Mouse (Mus musculus) adrenal gland, postnatal 14 days (tissue): ENCODE measurements at regions not wholly inside any gene's neighbourhood (a gene's known extent, or its start where the extent isn't known, plus 50 kb on each side); places are given as distances from the start of the nearest gene placed in this dataset.

Experiments used
- DNase-seq: peaks from one replicate; pipeline ENCODE4 v3.0.0; 2021; ENCODE audit warnings: mixed read lengths

DNA sequence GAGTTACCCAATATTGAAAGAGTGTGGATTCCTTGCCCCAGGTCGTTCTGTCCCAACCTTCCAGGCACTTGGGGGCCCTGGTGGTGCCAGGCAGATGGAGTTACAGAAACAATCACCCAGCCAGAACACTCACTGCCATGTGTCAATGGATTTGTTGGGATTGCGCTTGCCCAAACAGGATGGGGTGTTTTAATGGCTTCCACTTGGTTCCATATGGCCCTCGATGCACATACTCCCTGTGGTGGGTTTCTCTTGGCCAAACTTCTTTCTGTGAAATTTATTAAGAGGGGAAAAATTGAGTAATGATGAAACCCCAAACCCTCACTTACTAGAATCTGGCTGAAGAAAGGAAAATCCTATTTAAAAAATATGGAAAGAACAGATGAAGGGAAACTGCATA is 146.8 kb downstream of the Spata18 start:
- no peak for DNase-seq

DNA sequence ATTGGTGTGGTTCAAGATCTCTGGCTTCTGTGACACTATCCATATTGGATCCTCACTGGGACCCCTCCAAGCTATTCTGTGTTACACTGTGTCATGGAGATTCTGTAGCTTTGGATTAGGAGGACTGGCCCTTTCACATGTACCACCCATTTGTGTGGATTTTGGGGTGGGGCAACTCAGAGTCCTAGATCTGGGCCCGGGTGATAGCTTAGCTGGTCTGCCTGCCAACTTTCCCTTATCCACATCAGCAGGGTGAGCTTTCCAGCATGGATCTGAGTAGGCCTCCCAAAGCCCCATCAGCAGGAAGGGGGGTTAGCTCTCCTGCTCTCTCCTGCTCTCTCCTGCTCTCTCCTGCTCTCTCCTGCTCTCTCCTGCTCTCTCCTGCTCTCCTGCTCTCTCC is 152.3 kb downstream of the Spata18 start:
- DNase-seq, result no peak

DNA sequence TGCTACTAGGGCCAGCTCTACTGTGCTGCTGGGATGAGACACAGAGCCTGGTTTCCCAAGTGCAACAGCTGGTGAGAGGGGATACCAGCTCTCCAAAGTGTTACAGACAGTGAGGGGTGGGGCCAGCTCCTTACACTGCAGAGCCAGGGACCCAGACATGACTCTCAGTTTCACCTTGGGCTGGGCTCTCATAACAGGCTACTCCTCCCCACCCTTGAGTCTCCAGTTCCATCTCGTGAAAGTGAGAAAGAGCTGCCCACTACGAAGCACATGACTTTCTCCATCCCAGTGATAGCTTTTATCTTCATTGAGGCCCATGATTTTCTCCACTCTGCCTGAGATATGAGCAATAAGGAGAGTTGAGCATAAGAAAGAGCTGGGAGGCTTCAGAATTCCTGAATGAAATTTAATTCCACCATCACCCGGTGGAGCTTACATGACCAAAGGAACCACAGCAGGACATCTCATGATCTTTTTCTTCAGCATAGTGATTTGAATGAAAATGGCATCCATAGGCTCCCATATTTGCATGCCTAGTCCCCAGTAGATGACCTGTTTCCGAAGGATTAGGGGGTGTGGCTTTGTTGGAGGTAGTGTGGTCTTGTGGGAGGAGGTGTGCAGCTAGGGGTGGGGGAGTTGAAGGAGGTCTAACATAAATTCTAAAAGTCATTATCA is 153.5 kb downstream of the Spata18 start:
- no peak for DNase-seq

DNA sequence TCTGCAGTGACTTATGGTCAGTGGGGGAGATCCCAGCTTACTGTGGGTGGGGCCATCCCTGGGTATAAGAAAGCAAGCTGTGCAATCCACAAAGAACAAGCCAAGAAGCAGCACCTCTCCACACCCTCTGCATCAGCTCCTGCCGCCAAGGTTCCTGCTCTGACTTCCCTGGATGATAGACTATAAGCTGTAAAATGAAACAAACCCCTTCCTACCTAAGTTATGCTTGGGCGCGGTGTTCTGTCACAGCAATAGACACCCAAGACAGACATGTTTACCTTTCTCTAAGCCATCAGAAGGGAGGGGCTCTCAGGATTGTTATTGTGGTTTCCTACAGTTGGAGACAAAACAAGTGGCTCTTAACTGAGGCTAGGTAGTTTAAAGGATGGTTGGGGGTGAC is 159.5 kb downstream of the Spata18 start:
- DNase-seq, result no peak

DNA sequence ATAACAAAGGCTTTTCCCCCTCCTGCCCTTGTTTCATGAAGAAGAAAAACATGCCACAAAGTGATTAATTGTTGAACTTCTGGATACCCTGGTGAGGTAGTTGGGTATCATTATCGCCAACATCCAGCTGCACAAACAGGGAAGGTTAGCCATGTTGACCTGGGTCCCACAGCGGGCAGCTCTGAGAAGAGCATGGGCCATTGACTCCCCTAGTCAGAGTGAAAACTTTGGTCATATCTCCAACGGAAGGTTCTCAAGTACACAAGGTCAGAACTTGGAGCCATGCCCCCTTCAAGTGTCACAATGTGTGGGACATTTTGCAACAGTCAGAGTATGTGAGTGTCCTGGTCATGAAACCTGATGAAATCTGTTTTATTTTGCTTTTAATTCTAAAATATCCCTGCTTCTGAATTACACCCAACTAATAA is 159.9 kb downstream of the Spata18 start:
- peak; percentile 29 for DNase-seq

DNA sequence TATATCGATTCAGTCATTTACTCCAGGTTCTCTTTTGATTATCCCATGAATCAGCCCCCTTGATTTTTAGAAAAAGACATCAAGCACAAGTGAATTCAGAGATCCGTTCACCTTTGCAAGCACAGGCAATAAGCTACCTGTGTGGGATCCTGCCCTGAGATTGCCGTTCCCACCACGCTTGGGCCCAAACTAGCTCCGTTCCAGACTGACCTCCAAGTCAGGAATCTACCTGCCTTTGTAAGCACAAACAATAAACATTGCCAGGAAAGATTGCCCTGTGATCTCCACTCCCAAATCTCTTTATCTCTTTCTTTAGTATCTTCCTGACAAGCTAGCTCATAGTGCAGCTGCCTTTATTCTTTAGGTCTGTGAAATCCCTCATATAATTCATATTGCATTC is 164.6 kb downstream of the Spata18 start:
- no peak for DNase-seq

DNA sequence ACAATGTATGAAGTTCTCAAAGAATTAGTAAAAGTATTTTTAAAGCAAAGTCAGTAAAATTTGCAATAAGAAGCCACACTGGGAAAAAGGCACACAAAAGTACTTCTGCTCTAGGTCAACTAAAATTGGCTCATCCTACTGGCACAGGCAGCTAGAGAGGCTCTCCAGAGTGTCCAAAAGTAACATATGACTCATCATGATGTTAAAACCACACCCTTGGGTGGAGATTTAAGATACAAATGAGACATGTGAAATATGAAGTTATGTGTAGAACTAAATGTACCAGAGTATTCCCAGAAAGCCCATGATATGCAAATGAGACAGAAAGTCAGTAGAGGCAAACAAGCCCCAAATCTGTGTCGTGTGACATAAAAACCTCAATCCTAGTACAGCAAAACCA is 166.0 kb downstream of the Spata18 start:
- DNase-seq, result no peak

DNA sequence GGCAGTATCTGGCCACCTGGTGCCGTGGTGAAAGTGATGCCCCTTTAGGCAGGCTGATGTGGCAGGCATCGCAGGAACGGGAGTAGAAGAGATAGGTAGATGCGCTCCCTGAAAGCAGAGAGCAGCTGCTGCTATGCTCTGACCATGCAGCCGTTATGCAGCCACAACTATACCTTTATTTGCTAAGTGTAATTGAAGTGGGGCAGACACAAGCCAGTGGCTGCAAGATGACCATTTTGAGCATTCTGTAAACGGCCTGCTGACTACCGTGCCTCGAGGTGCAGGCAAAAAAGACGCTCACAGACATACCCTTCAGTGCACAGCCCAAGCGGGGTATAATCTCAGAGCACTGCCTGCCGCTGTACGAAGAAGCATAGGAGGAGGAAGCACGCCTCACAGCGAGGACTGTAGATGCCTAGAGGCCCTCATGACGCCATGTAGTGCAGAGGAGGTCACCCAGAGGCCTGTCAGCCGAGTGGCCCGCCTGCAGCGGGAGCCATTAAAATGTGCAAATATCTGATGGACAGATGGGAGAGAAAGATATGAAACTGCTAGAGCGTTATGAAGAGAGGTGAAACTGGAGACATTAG is 170.9 kb downstream of the Spata18 start:
- no peak for DNase-seq

DNA sequence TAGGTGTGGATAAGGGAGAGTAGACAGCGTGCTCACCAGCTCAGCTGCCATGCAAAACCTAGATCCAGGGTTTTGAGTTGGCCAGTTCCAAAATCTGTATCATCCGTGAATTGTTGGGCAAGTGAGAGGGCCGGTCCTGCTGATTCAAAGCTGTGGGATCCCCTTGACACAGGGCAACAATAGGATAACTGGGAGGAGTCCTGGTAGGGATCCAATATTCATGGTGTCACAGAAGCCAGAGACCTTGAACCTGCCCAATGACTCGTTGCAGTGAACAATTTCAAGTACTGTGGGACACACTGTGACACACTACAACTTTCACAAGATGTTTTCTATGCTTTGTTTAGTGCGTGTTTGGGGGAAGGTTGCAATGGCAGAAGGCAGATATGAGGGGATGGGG is 172.2 kb downstream of the Spata18 start:
- DNase-seq, result peak; percentile 57

DNA sequence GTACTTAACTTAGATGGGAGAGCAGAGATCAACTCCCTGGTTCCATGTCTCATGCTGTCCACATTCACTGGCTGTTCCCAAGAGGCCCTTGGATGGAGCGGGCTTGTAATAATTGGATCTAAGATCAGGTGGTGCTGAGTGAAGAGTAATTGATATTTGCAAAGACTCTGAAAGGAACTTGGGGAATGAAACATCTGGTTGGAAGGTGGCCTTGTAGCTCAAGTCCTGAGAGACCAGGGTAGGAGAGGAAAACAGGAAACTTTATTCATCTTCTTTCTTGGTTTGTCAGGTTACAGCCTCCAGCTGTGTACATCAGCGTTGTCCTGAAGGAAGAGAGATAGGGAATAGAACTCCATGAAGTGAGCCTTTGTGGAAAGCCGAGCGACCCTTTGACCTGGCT is 175.8 kb downstream of the Spata18 start:
- DNase-seq, result no peak

DNA sequence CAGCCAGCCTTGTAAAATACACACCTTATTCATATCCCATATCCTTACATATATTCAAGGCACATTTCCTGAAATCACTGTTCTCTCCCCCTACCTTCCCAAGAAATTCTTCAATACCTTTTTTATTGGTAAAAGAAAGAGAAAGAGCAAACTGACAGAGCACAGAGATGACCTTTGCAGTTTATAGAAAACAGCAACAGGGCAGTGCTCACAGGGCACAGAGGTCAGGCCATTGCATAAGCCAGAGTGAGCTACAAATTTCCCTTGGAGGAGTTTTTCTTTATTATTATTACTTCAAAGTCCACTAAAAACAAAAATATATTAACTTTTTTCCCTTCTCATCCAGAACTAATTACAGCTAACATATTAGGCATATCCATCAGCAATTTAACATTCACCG is 182.5 kb downstream of the Spata18 start:
- no peak for DNase-seq

DNA sequence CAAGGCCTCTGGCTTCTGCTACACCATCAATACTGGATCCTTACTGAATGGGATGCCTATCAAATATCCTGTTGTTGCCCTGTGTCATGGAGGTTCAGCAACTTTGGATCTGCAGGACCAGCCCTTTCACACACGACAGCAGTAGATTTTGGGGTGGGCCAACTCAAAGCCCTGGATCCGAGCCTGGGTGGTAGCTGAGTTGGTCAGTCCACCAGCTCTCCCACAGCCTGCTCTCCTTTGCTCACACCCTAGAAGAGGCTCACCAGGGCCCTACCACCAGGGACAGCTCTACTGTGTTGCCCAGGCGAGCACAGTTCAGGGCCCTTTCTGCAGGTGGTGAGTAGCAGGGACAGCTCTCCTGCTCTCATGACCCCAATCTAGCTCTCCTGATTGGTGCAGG is 192.6 kb downstream of the Spata18 start:
- DNase-seq, result no peak

DNA sequence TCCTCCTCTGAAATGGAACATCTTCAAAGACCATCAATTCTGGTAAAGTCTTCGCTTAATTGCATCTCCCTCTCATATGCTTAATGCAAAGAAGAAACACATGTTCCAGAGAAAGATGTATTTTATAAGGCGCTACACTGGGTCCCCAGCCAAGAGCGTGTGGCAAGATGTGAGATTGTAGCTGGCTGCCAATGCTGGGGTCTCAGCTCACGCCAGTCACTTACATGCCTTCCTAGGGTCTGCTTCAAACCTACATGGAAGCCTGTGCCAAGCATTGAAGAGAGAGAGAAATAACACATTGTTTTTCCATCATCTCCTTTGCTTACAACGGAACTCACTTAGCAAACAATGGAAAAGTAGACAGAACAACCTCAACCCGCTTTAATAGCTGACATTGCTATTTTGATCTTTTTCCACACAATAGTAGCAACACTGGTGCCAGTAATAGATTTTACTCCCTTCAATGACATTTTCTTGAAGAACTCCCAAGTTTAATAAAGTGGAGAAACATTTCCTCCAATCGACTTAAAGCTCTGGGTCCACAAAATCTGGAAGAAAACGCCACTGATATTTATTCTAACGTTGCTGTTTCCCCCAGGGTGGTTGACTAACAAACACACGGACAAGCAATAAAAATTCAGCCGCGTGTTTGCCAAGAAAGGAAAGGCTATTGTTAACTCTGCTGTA is 195.1 kb downstream of the Spata18 start:
- DNase-seq, result no peak

DNA sequence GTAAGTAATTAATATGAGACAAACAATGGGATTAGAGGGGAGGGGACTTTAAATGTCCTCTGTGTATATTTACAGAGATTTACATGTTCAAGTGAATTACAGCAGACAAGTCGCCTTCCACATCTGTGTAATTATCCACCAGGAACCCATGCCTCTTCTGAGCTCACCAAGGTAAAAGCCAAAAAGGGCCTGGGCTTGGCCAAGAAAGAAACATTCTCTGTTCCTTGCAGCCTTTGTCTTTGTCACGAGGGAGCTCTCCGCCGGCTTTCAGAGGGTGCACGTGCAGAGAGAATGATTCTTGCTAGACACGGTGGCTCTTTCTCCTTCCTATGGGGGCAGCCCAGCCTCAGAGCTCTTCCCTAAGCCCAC is 195.6 kb downstream of the Spata18 start:
- no peak for DNase-seq

DNA sequence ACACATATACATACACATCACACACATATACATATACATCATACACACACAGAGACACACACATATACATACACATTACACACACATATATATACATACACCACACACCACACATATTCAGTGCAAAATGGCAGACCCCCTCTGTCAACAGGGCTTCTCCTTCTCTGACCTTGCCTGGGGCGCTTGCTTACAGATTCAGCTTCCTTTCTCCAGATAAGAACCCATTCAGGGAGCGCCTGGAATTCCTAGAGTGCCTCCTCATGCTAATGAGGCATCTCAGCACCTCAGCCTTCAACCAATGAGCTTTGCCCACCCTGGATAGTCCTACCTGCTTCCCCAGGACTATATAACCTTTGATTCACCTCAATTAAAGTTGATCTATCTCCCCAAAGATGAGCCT is 200.3 kb downstream of the Spata18 start:
- DNase-seq, result no peak

DNA sequence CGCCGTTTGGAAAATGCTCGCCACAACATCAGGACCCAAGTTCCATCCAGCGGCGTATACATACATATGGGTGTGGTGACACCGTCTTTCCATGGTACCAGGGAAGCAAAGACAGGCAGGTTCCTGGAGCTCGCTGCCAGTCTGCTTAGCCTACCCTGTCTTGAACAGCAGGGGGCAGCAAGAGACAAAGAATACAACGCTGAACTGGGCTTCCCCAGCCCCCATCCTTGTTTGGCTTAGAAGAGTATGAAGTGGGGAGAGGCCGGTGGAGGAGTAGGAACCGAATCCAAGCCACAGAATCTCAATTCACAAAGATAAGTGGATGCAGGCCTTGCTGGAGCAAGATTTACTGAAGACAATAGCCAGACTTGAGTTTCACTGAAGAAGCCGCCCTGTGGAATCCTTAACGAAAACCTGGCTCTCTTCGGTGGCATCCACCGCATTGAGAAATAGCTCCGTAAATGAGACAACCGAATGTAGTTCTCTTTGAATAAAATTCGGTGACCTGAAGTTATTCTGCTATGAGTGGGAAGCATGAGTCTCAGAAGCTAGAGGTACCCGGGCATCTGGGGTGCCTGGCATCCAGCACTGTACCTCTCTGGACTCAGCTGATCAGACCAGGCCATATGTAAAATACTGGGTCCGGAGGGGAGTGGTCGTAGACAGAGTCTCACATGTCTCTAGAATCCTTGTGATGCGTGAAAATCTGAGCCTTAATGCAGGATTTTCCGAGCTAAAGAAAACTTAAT is 203.0 kb downstream of the Spata18 start:
- DNase-seq, result peak; percentile 85

DNA sequence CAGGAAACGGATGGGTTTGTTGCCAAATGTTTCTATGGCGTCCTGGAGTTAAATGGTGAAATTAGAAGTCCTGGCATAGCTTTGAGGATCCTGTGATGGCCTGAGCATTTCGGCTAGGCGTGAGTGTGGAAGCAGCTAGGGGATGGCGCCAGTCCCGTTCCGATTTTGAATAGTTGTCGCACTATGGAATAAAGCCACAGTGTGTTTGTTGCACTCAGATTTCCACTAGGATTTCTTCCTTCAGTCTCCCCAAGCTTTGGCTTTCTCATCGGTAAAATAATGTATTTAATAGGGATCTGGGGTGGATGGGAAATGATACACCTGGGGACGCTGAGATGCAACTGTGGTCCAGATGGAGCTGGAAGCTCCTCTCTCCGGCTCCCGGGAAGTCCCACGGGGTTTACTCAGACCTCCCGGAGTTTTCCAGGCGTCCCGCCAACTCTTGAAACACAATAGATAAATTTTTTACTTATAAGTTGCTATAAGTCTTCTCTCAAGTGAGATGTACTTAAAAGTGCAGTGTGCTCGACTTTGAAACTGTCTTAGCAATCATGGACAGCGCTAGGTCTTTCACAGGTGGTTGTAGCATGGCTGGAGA is 203.7 kb downstream of the Spata18 start:
- no peak for DNase-seq

DNA sequence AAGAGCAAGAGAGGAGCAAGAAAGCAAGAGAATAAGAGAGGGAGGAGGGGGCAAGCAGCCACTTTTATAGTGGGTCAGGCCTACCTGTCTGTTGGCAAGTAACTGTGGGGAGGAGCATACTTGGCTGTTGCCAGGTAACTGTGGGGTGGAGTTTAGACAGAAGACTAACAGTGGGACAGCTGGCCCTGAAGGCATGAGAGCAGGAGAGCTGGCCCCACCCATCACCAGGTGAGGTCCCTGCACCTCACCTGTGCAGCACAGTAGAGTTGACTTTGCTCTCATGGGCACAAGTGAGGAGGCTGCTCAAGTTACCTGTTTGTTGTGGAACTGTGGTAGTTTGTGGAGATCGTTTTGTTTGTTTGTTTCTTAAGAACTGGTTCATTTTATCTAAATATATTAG is 208.1 kb downstream of the Spata18 start:
- no peak for DNase-seq

DNA sequence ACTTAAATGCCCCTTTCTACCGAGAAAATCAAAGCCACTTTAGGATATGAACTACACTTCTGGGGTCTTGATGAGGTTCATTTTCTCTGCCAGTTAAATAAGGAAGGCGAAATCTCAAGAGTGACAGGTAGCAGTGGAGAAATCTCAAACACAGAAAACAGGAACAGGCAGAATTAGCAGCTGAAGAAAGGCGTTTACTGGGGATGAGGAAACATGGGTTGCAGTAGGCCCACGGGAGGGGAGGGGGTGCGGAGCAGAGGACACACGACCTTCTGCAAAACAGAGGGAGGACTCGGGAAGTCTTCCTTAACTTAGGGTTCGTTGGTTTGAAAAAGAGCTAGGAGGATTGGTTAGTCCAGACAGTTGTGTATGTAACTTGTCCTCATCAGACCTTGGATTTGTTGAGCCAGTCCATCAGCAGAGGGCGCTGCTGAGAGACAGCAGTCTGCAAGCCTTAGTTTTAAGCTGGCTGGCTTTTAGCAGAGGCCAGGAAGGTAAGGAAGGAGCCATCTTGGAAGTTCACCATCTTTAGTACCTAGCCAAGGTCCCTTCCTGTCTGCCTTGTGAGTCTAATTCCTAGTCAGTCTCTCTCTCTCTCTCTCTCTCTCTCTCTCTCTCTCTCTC is 204.0 kb downstream of the Usp46 start:
- peak; percentile 83 for DNase-seq

DNA sequence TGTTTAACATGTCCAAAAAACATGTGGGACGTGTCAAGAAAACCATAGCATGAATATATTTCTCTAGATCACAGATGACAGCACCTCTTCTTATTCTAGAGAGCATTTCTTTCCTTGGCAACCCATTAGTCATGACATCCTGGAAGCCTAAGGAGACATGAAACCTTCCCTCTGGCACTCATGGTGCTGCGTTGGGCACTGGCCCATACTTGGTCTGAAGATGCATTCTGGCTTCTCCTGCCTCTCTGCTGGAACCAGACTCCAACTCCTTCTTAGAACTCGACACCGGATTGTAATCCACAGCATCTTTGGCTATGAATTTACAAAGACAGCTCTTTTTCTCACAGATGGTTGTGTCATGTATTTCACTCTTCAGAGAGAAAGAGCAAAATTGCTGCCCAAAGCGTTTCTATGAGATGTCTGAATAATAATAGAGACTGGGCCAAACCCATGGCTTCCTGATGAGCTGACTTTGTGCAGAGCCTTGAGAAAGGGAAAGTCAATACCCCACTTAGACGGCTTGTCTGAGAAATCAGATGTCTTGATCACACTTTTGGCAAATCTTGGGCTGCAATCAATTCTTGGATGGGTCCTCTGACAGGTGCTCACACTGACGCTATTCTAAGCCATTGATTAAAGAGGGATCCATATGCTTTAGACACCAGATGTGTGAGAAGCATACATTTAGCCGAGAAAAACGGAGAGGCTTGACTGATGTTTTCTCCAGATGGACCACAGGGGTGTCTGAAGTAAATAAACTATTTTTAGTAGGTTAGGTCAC is 195.4 kb downstream of the Usp46 start:
- DNase-seq, result no peak

DNA sequence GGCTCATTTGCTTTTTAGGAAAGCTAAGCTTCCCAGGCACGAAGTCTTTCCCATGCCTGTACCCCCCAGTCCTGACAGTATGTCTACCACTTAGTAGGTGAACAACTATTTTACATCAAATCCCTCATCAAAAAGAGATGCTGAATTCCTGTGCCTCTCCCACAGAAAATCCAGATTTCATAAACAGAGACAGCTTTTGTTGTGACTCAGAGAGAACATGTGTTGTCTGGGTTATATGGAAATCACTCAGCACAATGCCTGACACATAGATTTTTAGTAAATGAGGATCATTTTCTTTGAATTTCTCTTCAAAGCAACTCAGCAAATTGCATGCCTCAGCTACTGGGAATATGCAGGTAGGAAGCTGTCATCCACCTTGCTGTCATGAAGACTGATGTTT is 193.5 kb downstream of the Usp46 start:
- no peak for DNase-seq

DNA sequence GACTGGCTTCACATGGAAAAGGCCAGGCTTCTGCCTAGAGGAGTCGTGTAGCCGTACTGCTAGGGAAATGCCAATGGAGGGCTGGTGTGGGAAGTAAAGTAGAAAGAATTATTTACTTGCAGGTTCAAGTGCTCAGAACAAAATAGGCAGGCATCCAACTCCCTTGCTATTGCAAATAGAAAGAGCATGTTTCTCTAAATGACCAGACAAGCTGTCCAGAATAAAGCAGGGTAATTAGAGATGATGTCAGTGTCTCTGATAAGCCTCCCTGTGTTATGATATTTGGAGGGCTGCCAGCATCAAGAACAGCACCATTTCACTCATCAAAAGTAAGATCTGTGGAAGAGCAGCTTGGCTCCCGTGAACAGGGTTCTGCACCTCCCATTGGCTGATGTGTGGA is 192.4 kb downstream of the Usp46 start:
- no peak for DNase-seq
